Mouse (Mus musculus): Measurements from ENCODE around the gene Esyt1. TPM values are rescaled to one million over a fixed set of nuclear protein-coding genes. Genes with fewer than 3 reads are reported as not detected.
"Not testable (repeated sequence)": the region's sequence is repeated elsewhere in the genome, so short reads cannot be mapped to it uniquely, and the experiment has no call there.

The Esyt1 gene
- 6.0 and 10.9 TPM in 2 replicates for polyA plus RNA-seq (2014; fragmentation: Nextera tagmentation; extraction: Ambion mirVana)

- no peaks in the 10 kb centered on the region for H3K9me3 ChIP-seq (ENCODE audit: control insufficient read depth, low read length)
- DNase-seq (peak; percentile 93), ATAC-seq (ENCODE audit: low FRiP score, low TSS enrichment) (peak; percentile 92)
- H3K36me3 ChIP-seq (ENCODE audit: control insufficient read depth, insufficient read depth, low read length) = no peaks in the 10 kb centered on the region
- peak within 1 kb of the TSS; percentile 58 for H3K4me3 ChIP-seq (replicated peaks; ENCODE audit: low read depth, low read length)
- WGBS = under 1% methylated on average over 37 of the region's 37 CpGs
- peak within 1 kb of the TSS; percentile 71 for H3K9ac ChIP-seq (replicated peaks; ENCODE audit: low read length)
- peak within 1 kb of the TSS; percentile 100 for H3K4me2 ChIP-seq (ENCODE audit: low read length)
- H3K27ac ChIP-seq (replicated peaks; ENCODE audit: low read depth, low read length) = peak within 1 kb of the TSS; percentile 45; the same call in 1 of the 2 replicates
- H3K4me1 ChIP-seq (ENCODE audit: control insufficient read depth, insufficient read depth, low read length) = peaks cover 6% of the 10 kb centered on the region
- H3K27me3 ChIP-seq (ENCODE audit: control insufficient read depth, insufficient read depth, low read length) = peaks cover 10% of the 10 kb centered on the region; the same call in 1 of the 2 replicates
Measured at GRCm38 (mm10) chr10:128525671-128526308, at the start of gene Esyt1. TSS of gene Esyt1 (minus strand) at chr10:128525871.

GRCm38 (mm10) chr10:128575063-128575462, 49.4 kb upstream of the Esyt1 start:
- no peak for ATAC-seq (ENCODE audit: low FRiP score, low TSS enrichment)
- WGBS = 97% methylated on average over 2 of the region's 2 CpGs

GRCm38 (mm10) chr10:128565788-128566531, 40.3 kb upstream of the Esyt1 start, which contains the start of gene Pa2g4:
TSS of gene Pa2g4 (minus strand) at chr10:128565987.
- peak within 1 kb of the TSS; percentile 89 for H3K27ac ChIP-seq (replicated peaks; ENCODE audit: low read depth, low read length)
- H3K27me3 ChIP-seq (ENCODE audit: control insufficient read depth, insufficient read depth, low read length) = no peaks in the 10 kb centered on the region
- ATAC-seq (ENCODE audit: low FRiP score, low TSS enrichment) (peak; percentile 98), DNase-seq (peak; percentile 99)
- peak within 1 kb of the TSS; percentile 85 for H3K4me3 ChIP-seq (replicated peaks; ENCODE audit: low read depth, low read length)
- H3K9me3 ChIP-seq (ENCODE audit: control insufficient read depth, low read length) = no peaks in the 10 kb centered on the region
- peak within 1 kb of the TSS; percentile 83 for H3K9ac ChIP-seq (replicated peaks; ENCODE audit: low read length)
- peak within 1 kb of the TSS; percentile 91 for H3K4me2 ChIP-seq (ENCODE audit: low read length)
- peaks cover 11% of the 10 kb centered on the region for H3K4me1 ChIP-seq (ENCODE audit: control insufficient read depth, insufficient read depth, low read length)
- under 1% methylated on average over 58 of the region's 58 CpGs for WGBS
- peaks cover 21% of the 10 kb centered on the region for H3K36me3 ChIP-seq (ENCODE audit: control insufficient read depth, insufficient read depth, low read length)

More at GRCm38 (mm10) chr10:128575063-128575462, 49.4 kb upstream of the Esyt1 start:
- H3K9ac ChIP-seq (replicated peaks; ENCODE audit: low read length) = no peak overlapping the region
- H3K4me2 ChIP-seq (ENCODE audit: low read length) = no peak overlapping the region
- H3K27ac ChIP-seq (replicated peaks; ENCODE audit: low read depth, low read length) = no peak overlapping the region
- H3K4me3 ChIP-seq (replicated peaks; ENCODE audit: low read depth, low read length) = no peak overlapping the region
- H3K4me1 ChIP-seq (ENCODE audit: control insufficient read depth, insufficient read depth, low read length) = no peaks in the 10 kb centered on the region
- H3K27me3 ChIP-seq (ENCODE audit: control insufficient read depth, insufficient read depth, low read length) = no peaks in the 10 kb centered on the region
- no peaks in the 10 kb centered on the region for H3K36me3 ChIP-seq (ENCODE audit: control insufficient read depth, insufficient read depth, low read length)
- H3K9me3 ChIP-seq (ENCODE audit: control insufficient read depth, low read length) = no peaks in the 10 kb centered on the region
- DNase-seq = no peak

- Histone ChIP-seq H3K4me3 (replicated peaks; ENCODE audit: low read depth, low read length) (peak overlapping the region; percentile 85), H3K4me1 (ENCODE audit: control insufficient read depth, insufficient read depth, low read length) (peaks cover 11% of the 10 kb centered on the region), H3K27ac (replicated peaks; ENCODE audit: low read depth, low read length) (peak overlapping the region; percentile 89), H3K9ac (replicated peaks; ENCODE audit: low read length) (peak overlapping the region; percentile 83), H3K27me3 (ENCODE audit: control insufficient read depth, insufficient read depth, low read length) (no peaks in the 10 kb centered on the region), H3K36me3 (ENCODE audit: control insufficient read depth, insufficient read depth, low read length) (peaks cover 27% of the 10 kb centered on the region), H3K9me3 (ENCODE audit: control insufficient read depth, low read length) (no peaks in the 10 kb centered on the region), H3K4me2 (ENCODE audit: low read length) (peak overlapping the region; percentile 91)
- peak; percentile 40 for DNase-seq
- under 1% methylated on average over 46 of the region's 46 CpGs for WGBS
- no peak; the same call in none of the 2 replicates for ATAC-seq (ENCODE audit: low FRiP score, low TSS enrichment)
Measured at GRCm38 (mm10) chr10:128565206-128565787, 39.6 kb upstream of the Esyt1 start.

GRCm38 (mm10) chr10:128563544-128563943, 37.9 kb upstream of the Esyt1 start:
- Histone ChIP-seq H3K36me3 (ENCODE audit: control insufficient read depth, insufficient read depth, low read length) (peaks cover 45% of the 10 kb centered on the region), H3K9me3 (ENCODE audit: control insufficient read depth, low read length) (no peaks in the 10 kb centered on the region), H3K4me1 (ENCODE audit: control insufficient read depth, insufficient read depth, low read length) (peaks cover 11% of the 10 kb centered on the region), H3K27ac (replicated peaks; ENCODE audit: low read depth, low read length) (no peak overlapping the region), H3K4me2 (ENCODE audit: low read length) (no peak overlapping the region), H3K4me3 (replicated peaks; ENCODE audit: low read depth, low read length) (no peak overlapping the region), H3K27me3 (ENCODE audit: control insufficient read depth, insufficient read depth, low read length) (no peaks in the 10 kb centered on the region), H3K9ac (replicated peaks; ENCODE audit: low read length) (no peak overlapping the region)
- 92% methylated on average over 6 of the region's 6 CpGs for WGBS
- DNase-seq (no peak), ATAC-seq (ENCODE audit: low FRiP score, low TSS enrichment) (no peak)

- H3K27ac ChIP-seq (replicated peaks; ENCODE audit: low read depth, low read length) = no peak overlapping the region
- no peaks in the 10 kb centered on the region for H3K9me3 ChIP-seq (ENCODE audit: control insufficient read depth, low read length)
- no peak overlapping the region for H3K4me3 ChIP-seq (replicated peaks; ENCODE audit: low read depth, low read length)
- DNase-seq = no peak
- peaks cover 50% of the 10 kb centered on the region for H3K36me3 ChIP-seq (ENCODE audit: control insufficient read depth, insufficient read depth, low read length)
- no peak overlapping the region for H3K9ac ChIP-seq (replicated peaks; ENCODE audit: low read length)
- no peaks in the 10 kb centered on the region for H3K27me3 ChIP-seq (ENCODE audit: control insufficient read depth, insufficient read depth, low read length)
- no peak for ATAC-seq (ENCODE audit: low FRiP score, low TSS enrichment)
- 89% methylated on average over 6 of the region's 6 CpGs for WGBS
- no peaks in the 10 kb centered on the region for H3K4me1 ChIP-seq (ENCODE audit: control insufficient read depth, insufficient read depth, low read length)
- no peak overlapping the region for H3K4me2 ChIP-seq (ENCODE audit: low read length)
Measured at GRCm38 (mm10) chr10:128556963-128557362, 31.3 kb upstream of the Esyt1 start.

GRCm38 (mm10) chr10:128556286-128556685, 30.6 kb upstream of the Esyt1 start:
- peaks cover 43% of the 10 kb centered on the region for H3K36me3 ChIP-seq (ENCODE audit: control insufficient read depth, insufficient read depth, low read length)
- no peaks in the 10 kb centered on the region for H3K4me1 ChIP-seq (ENCODE audit: control insufficient read depth, insufficient read depth, low read length)
- no peak overlapping the region for H3K4me2 ChIP-seq (ENCODE audit: low read length)
- H3K27ac ChIP-seq (replicated peaks; ENCODE audit: low read depth, low read length) = no peak overlapping the region
- ATAC-seq (ENCODE audit: low FRiP score, low TSS enrichment) = no peak
- H3K4me3 ChIP-seq (replicated peaks; ENCODE audit: low read depth, low read length) = no peak overlapping the region
- no peaks in the 10 kb centered on the region for H3K9me3 ChIP-seq (ENCODE audit: control insufficient read depth, low read length)
- H3K27me3 ChIP-seq (ENCODE audit: control insufficient read depth, insufficient read depth, low read length) = no peaks in the 10 kb centered on the region
- no peak overlapping the region for H3K9ac ChIP-seq (replicated peaks; ENCODE audit: low read length)
- DNase-seq = no peak

GRCm38 (mm10) chr10:128555567-128555966, 29.9 kb upstream of the Esyt1 start:
- H3K9ac ChIP-seq (replicated peaks; ENCODE audit: low read length); DNase-seq; H3K9me3 ChIP-seq (ENCODE audit: control insufficient read depth, low read length); H3K27me3 ChIP-seq (ENCODE audit: control insufficient read depth, insufficient read depth, low read length); H3K4me3 ChIP-seq (replicated peaks; ENCODE audit: low read depth, low read length); H3K27ac ChIP-seq (replicated peaks; ENCODE audit: low read depth, low read length); H3K4me2 ChIP-seq (ENCODE audit: low read length); H3K4me1 ChIP-seq (ENCODE audit: control insufficient read depth, insufficient read depth, low read length); ATAC-seq (ENCODE audit: low FRiP score, low TSS enrichment): not testable (repeated sequence)
- H3K36me3 ChIP-seq (ENCODE audit: control insufficient read depth, insufficient read depth, low read length) = peaks cover 36% of the 10 kb centered on the region
- WGBS = 84% methylated on average over 1 of the region's 1 CpGs
